In the genomic region with DNA sequence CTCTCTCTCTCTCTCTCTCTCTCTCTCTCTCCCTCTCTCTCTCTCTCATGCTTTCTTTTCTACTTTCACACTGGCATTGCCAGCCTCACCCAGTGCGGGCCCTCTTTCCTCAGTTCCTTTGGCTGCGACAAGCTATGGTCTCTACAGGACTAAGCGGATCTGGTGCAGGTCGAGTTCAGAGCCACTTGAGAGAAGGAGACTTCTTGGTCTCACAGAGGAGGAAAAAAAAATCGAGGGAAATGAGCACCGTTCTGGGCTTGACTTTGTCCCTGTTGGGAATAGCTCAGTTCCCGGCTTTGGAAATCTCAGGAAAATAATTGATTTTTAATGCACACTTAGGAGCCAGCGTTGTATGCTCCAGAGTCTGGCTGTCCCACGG, we compare ENCODE assay signal across 9 mouse cellular contexts. TPM values are rescaled to one million over a fixed set of nuclear protein-coding genes. Genes with fewer than 3 reads are reported as not detected.
DNase-seq lines count a peak whose midpoint lies in the region; ATAC-seq and TF ChIP-seq lines count a peak whose summit lies in the region.
"Had no signal": no experiment of that assay in that cellular context is flagged by ENCODE, and none has a peak within 500 bp of the region (broad histone marks: within the 10 kb centered on the region; RNA-seq: fewer than 3 reads in every experiment).

No protein-coding gene starts in this region.

- H3K4me3 ChIP-seq in kidney, embryonic 16.5 days (ENCODE audit: low read length) = peak overlapping the region; percentile 2
- H3K4me3 ChIP-seq in embryonic facial prominence, embryonic 13.5 days = peak overlapping the region; percentile 34
- H3K4me3 ChIP-seq in hindbrain, embryonic 15.5 days = 0 out of 2 replicates have a peak overlapping the region, but pooled peaks have one; percentile 4
- no peak overlapping the region for H3K4me3 ChIP-seq in midbrain, postnatal 0 days (ENCODE audit: low read depth, low read length)
- H3K4me3 ChIP-seq: myocyte had no signal

- H3K27ac ChIP-seq in kidney, embryonic 16.5 days (ENCODE audit: low read length) = no peak overlapping the region
- H3K27ac ChIP-seq in embryonic facial prominence, embryonic 13.5 days = no peak overlapping the region
- H3K27ac ChIP-seq in hindbrain, embryonic 15.5 days (replicated peaks) = no peak overlapping the region
- H3K27ac ChIP-seq in midbrain, postnatal 0 days (ENCODE audit: low read depth, low read length) = no peak overlapping the region

- TF ChIP-seq CTCF in midbrain, postnatal 0 days (IDR thresholded peaks at IDR 0.05) = no peak

- H3K4me2 ChIP-seq in kidney, embryonic 16.5 days (replicated peaks; ENCODE audit: low read depth, low read length) = peak overlapping the region; percentile 35
- peak overlapping the region; percentile 51 for H3K4me2 ChIP-seq in embryonic facial prominence, embryonic 13.5 days
- peak overlapping the region; percentile 41 for H3K4me2 ChIP-seq in hindbrain, embryonic 15.5 days
- no peak overlapping the region for H3K4me2 ChIP-seq in midbrain, postnatal 0 days (ENCODE audit: low read depth, low read length, poor library complexity, severe bottlenecking)

- H3K9me3 ChIP-seq in kidney, embryonic 16.5 days (ENCODE audit: low read length) = no peaks in the 10 kb centered on the region
- H3K9me3 ChIP-seq in embryonic facial prominence, embryonic 13.5 days = no peaks in the 10 kb centered on the region
- H3K9me3 ChIP-seq in hindbrain, embryonic 15.5 days = no peaks in the 10 kb centered on the region
- H3K9me3 ChIP-seq in midbrain, postnatal 0 days (ENCODE audit: low read length) = no peaks in the 10 kb centered on the region

- H3K4me1 ChIP-seq in kidney, embryonic 16.5 days (ENCODE audit: insufficient read depth, low read length) = no peaks in the 10 kb centered on the region
- peaks cover 6% of the 10 kb centered on the region; the same call in 1 of the 2 replicates for H3K4me1 ChIP-seq in embryonic facial prominence, embryonic 13.5 days
- H3K4me1 ChIP-seq in hindbrain, embryonic 15.5 days (replicated peaks) = peaks cover 7% of the 10 kb centered on the region
- no peaks in the 10 kb centered on the region for H3K4me1 ChIP-seq in midbrain, postnatal 0 days (ENCODE audit: insufficient read depth, low read length)

- WGBS in kidney, embryonic 16.5 days = 2% methylated on average over 9 of the region's 9 CpGs
- WGBS in embryonic facial prominence, embryonic 13.5 days = 1% methylated on average over 9 of the region's 9 CpGs
- WGBS in hindbrain, embryonic 15.5 days = 1% methylated on average over 9 of the region's 9 CpGs
- WGBS in midbrain, postnatal 0 days = 1% methylated on average over 9 of the region's 9 CpGs

- no peak for ATAC-seq in kidney, embryonic 16.5 days (ENCODE audit: low FRiP score, low TSS enrichment)
- no peak for ATAC-seq in embryonic facial prominence, embryonic 13.5 days (ENCODE audit: insufficient number of reproducible peaks, insufficient read depth, low FRiP score, low TSS enrichment, low read depth)
- ATAC-seq in hindbrain, embryonic 15.5 days (ENCODE audit: low FRiP score, low read depth) = no peak
- peak; percentile 21; the same call in 1 of the 2 replicates for ATAC-seq in midbrain, postnatal 0 days (ENCODE audit: low FRiP score)

- H3K27me3 ChIP-seq in kidney, embryonic 16.5 days (ENCODE audit: insufficient read depth, low read length) = peaks cover 62% of the 10 kb centered on the region
- peaks cover 76% of the 10 kb centered on the region for H3K27me3 ChIP-seq in embryonic facial prominence, embryonic 13.5 days
- peaks cover 64% of the 10 kb centered on the region for H3K27me3 ChIP-seq in hindbrain, embryonic 15.5 days
- peaks cover 48% of the 10 kb centered on the region for H3K27me3 ChIP-seq in midbrain, postnatal 0 days (ENCODE audit: insufficient read depth, low read length)

- no peak overlapping the region for H3K9ac ChIP-seq in kidney, embryonic 16.5 days (replicated peaks; ENCODE audit: low read length)
- H3K9ac ChIP-seq in embryonic facial prominence, embryonic 13.5 days = no peak overlapping the region
- H3K9ac ChIP-seq in hindbrain, embryonic 15.5 days = no peak overlapping the region
- no peak overlapping the region for H3K9ac ChIP-seq in midbrain, postnatal 0 days (replicated peaks; ENCODE audit: low read length, poor library complexity, severe bottlenecking)

- H3K36me3 ChIP-seq in kidney, embryonic 16.5 days (ENCODE audit: insufficient read depth, low read length) = no peaks in the 10 kb centered on the region
- H3K36me3 ChIP-seq in embryonic facial prominence, embryonic 13.5 days = no peaks in the 10 kb centered on the region
- H3K36me3 ChIP-seq in hindbrain, embryonic 15.5 days = no peaks in the 10 kb centered on the region
- no peaks in the 10 kb centered on the region for H3K36me3 ChIP-seq in midbrain, postnatal 0 days (ENCODE audit: insufficient read depth, low read length)

- no peak for DNase-seq in kidney, adult 9 months
- DNase-seq in midbrain, postnatal 0 days (ENCODE audit: low spot score) = no peak
- no peak for DNase-seq in yolk sac, embryonic 10.5 days (ENCODE audit: low spot score)
- no peak for DNase-seq in gastrocnemius, adult 8-10 months (ENCODE audit: low spot score in 2 of 2)
- DNase-seq in gastrocnemius, postnatal 10 days = no peak

RNA-seq across cellular contexts. Expression of gene Gm43517, which starts 5.9 kb away (rescaled TPM):
- not detected in 2 replicates for polyA plus RNA-seq in kidney, embryonic 16.5 days (2015; fragmentation: Nextera tagmentation; extraction: Ambion mirVana)
- polyA plus RNA-seq in embryonic facial prominence, embryonic 13.5 days (2015; fragmentation: Nextera tagmentation; extraction: Ambion mirVana) = not detected in 2 replicates
- polyA plus RNA-seq in hindbrain, embryonic 15.5 days (2015; fragmentation: Nextera tagmentation; extraction: Ambion mirVana) = not detected in 2 replicates
- total RNA-seq in midbrain, postnatal 0 days (2014; rRNA removed) = 0.27 TPM in 1 of 2 replicates, not detected in the other
- not detected in 2 replicates for polyA plus RNA-seq in midbrain, postnatal 0 days (2015; fragmentation: Nextera tagmentation; extraction: Ambion mirVana)
- not detected for total RNA-seq in gastrocnemius, adult 8-10 months (2022)
- total RNA-seq in gastrocnemius, postnatal 10 days (2021) = not detected
- polyA plus RNA-seq: myocyte had no signal

RNA-seq across cellular contexts. Expression of gene Foxg1, which starts 8.5 kb away (rescaled TPM):
- not detected in 2 replicates for polyA plus RNA-seq in kidney, embryonic 16.5 days (2015; fragmentation: Nextera tagmentation; extraction: Ambion mirVana)
- 0.86 and 0.94 TPM in 2 replicates for polyA plus RNA-seq in embryonic facial prominence, embryonic 13.5 days (2015; fragmentation: Nextera tagmentation; extraction: Ambion mirVana)
- polyA plus RNA-seq in hindbrain, embryonic 15.5 days (2015; fragmentation: Nextera tagmentation; extraction: Ambion mirVana) = 0.88 TPM in 1 of 2 replicates, not detected in the other
- 0.05 and 1.4 TPM in 2 replicates for total RNA-seq in midbrain, postnatal 0 days (2014; rRNA removed)
- 0.15 and 0.77 TPM in 2 replicates for polyA plus RNA-seq in midbrain, postnatal 0 days (2015; fragmentation: Nextera tagmentation; extraction: Ambion mirVana)
- total RNA-seq in gastrocnemius, adult 8-10 months (2022) = not detected
- under 1 TPM; 0.09 to 0.25 TPM for total RNA-seq in gastrocnemius, postnatal 10 days (2021)
- polyA plus RNA-seq: myocyte had no signal
